In genomic region chr11:86578106-86578808, GRCm38 (mm10) we compare ENCODE assay signal across 8 mouse cellular contexts. TPM values are rescaled to one million over a fixed set of nuclear protein-coding genes. Genes with fewer than 3 reads are reported as not detected.
DNase-seq lines count a peak whose midpoint lies in the region; ATAC-seq and TF ChIP-seq lines count a peak whose summit lies in the region.

No protein-coding gene starts in this region.

- no peak overlapping the region for H3K4me2 ChIP-seq in heart, embryonic 12.5 days
- H3K4me2 ChIP-seq in lung, postnatal 0 days (replicated peaks; ENCODE audit: low read depth, low read length), result 0 out of 2 replicates have a peak overlapping the region, but pooled peaks have one; percentile 1
- H3K4me2 ChIP-seq in neural tube, embryonic 15.5 days, result no peak overlapping the region

- H3K4me1 ChIP-seq in heart, embryonic 12.5 days (replicated peaks), result peaks cover 54% of the 10 kb centered on the region
- H3K4me1 ChIP-seq in lung, postnatal 0 days (ENCODE audit: insufficient read depth, low read depth, low read length), result peaks cover 50% of the 10 kb centered on the region
- peaks cover 20% of the 10 kb centered on the region for H3K4me1 ChIP-seq in embryonic fibroblast, embryonic 13.5 days (ENCODE audit: control insufficient read depth, insufficient read depth, low read length)
- 0 out of 2 replicates have a peak, but pooled peaks cover 7% of the 10 kb centered on the region for H3K4me1 ChIP-seq in neural tube, embryonic 15.5 days

- TF ChIP-seq CTCF in lung, postnatal 0 days (IDR thresholded peaks at IDR 0.05), result no peak
- no peak for TF ChIP-seq CTCF in embryonic fibroblast, embryonic 13.5 days (IDR thresholded peaks at IDR 0.05; ENCODE audit: borderline replicate concordance, insufficient read depth, low read length)

- no peak for DNase-seq in heart, adult 8-10 months (ENCODE audit: low spot score)
- peak; percentile 47 for DNase-seq in lung, postnatal 0 days (ENCODE audit: low spot score)
- DNase-seq in lung, adult 18-20 months, result no peak
- no peak for DNase-seq in adrenal gland, postnatal 25 days
- no peak for DNase-seq in gastrocnemius, postnatal 25 days

- H3K36me3 ChIP-seq in heart, embryonic 12.5 days, result no peaks in the 10 kb centered on the region
- H3K36me3 ChIP-seq in lung, postnatal 0 days (ENCODE audit: insufficient read depth, low read length), result no peaks in the 10 kb centered on the region
- H3K36me3 ChIP-seq in neural tube, embryonic 15.5 days, result no peaks in the 10 kb centered on the region

- H3K27me3 ChIP-seq in heart, embryonic 12.5 days (replicated peaks), result no peaks in the 10 kb centered on the region
- no peaks in the 10 kb centered on the region for H3K27me3 ChIP-seq in lung, postnatal 0 days (replicated peaks; ENCODE audit: insufficient read depth, low read length)
- no peaks in the 10 kb centered on the region for H3K27me3 ChIP-seq in neural tube, embryonic 15.5 days (replicated peaks)

- no peak for TF ChIP-seq EP300 in lung, postnatal 0 days (IDR thresholded peaks at IDR 0.05)

- no peak overlapping the region for H3K4me3 ChIP-seq in heart, embryonic 12.5 days
- no peak overlapping the region for H3K4me3 ChIP-seq in lung, postnatal 0 days (ENCODE audit: low read depth, low read length)
- H3K4me3 ChIP-seq in embryonic fibroblast, embryonic 13.5 days (ENCODE audit: insufficient read depth, low read length), result no peak overlapping the region
- H3K4me3 ChIP-seq in neural tube, embryonic 15.5 days (replicated peaks), result no peak overlapping the region

- no peak overlapping the region for H3K9ac ChIP-seq in heart, embryonic 12.5 days
- 0 out of 2 replicates have a peak overlapping the region, but pooled peaks have one; percentile 23 for H3K9ac ChIP-seq in lung, postnatal 0 days (replicated peaks; ENCODE audit: low read depth)
- H3K9ac ChIP-seq in neural tube, embryonic 15.5 days (replicated peaks), result no peak overlapping the region

- WGBS in heart, embryonic 12.5 days, result 74% methylated on average over 6 of the region's 6 CpGs
- 52% methylated on average over 6 of the region's 6 CpGs for WGBS in lung, postnatal 0 days
- 87% methylated on average over 6 of the region's 6 CpGs for WGBS in neural tube, embryonic 15.5 days

- H3K27ac ChIP-seq in heart, embryonic 12.5 days (ENCODE audit: poor library complexity, severe bottlenecking), result peak overlapping the region; percentile 75
- peak overlapping the region; percentile 93 for H3K27ac ChIP-seq in lung, postnatal 0 days (ENCODE audit: low read length)
- H3K27ac ChIP-seq in embryonic fibroblast, embryonic 13.5 days (ENCODE audit: insufficient read depth, low read length), result peak overlapping the region; percentile 100
- 0 out of 2 replicates have a peak overlapping the region, but pooled peaks have one; percentile 23 for H3K27ac ChIP-seq in neural tube, embryonic 15.5 days (replicated peaks)

- no peaks in the 10 kb centered on the region for H3K9me3 ChIP-seq in heart, embryonic 12.5 days (replicated peaks)
- H3K9me3 ChIP-seq in lung, postnatal 0 days (ENCODE audit: low read length), result no peaks in the 10 kb centered on the region
- H3K9me3 ChIP-seq in neural tube, embryonic 15.5 days (replicated peaks), result no peaks in the 10 kb centered on the region

- TF ChIP-seq POLR2A in embryonic fibroblast, embryonic 13.5 days (IDR thresholded peaks at IDR 0.05; ENCODE audit: low read depth, low read length), result peak; percentile 52

- no peak for ATAC-seq in heart, embryonic 12.5 days (ENCODE audit: insufficient number of reproducible peaks, low FRiP score)
- no peak for ATAC-seq in lung, postnatal 0 days
- ATAC-seq in neural tube, embryonic 15.5 days (ENCODE audit: low FRiP score), result no peak

RNA-seq across cellular contexts. Expression of gene Tubd1, which starts 33.5 kb away (rescaled TPM):
- polyA plus RNA-seq in heart, embryonic 12.5 days (2016; fragmentation: Nextera tagmentation; extraction: Ambion mirVana), result 11.1 and 11.4 TPM in 2 replicates
- 1 to 10 TPM; 5.4 to 6.2 (median 5.8) TPM for total RNA-seq in heart, adult 8-10 months (2022)
- polyA plus RNA-seq in lung, postnatal 0 days (2015; fragmentation: Nextera tagmentation; extraction: Ambion mirVana), result 7.3 and 7.5 TPM in 2 replicates
- 6.4 and 8.2 TPM in 2 replicates for polyA plus RNA-seq in embryonic fibroblast, embryonic 13.5 days (2011; ENCODE audit: insufficient read length, low read depth, missing spikeins)
- 6.6 and 7.7 TPM in 2 replicates for polyA plus RNA-seq in neural tube, embryonic 15.5 days (2015; fragmentation: Nextera tagmentation; extraction: Ambion mirVana)
- 8.5 and 10.5 TPM in 2 replicates for total RNA-seq in adrenal gland, postnatal 25 days (2021)
- 1 to 10 TPM; 5.5 to 6.4 TPM for total RNA-seq in gastrocnemius, postnatal 25 days (2021)

RNA-seq across cellular contexts. Expression of gene Rps6kb1, which starts 33.7 kb away (rescaled TPM):
- polyA plus RNA-seq in heart, embryonic 12.5 days (2016; fragmentation: Nextera tagmentation; extraction: Ambion mirVana), result 56.8 and 57.1 TPM in 2 replicates
- 10 to 100 TPM; 16.5 to 24.5 (median 23.9) TPM for total RNA-seq in heart, adult 8-10 months (2022)
- polyA plus RNA-seq in lung, postnatal 0 days (2015; fragmentation: Nextera tagmentation; extraction: Ambion mirVana), result 35.5 and 35.6 TPM in 2 replicates
- polyA plus RNA-seq in embryonic fibroblast, embryonic 13.5 days (2011; ENCODE audit: insufficient read length, low read depth, missing spikeins), result 70.3 and 71.4 TPM in 2 replicates
- 55.9 and 58.2 TPM in 2 replicates for polyA plus RNA-seq in neural tube, embryonic 15.5 days (2015; fragmentation: Nextera tagmentation; extraction: Ambion mirVana)
- total RNA-seq in adrenal gland, postnatal 25 days (2021), result 41.3 and 44.1 TPM in 2 replicates
- 10 to 100 TPM; 19.0 to 20.2 TPM for total RNA-seq in gastrocnemius, postnatal 25 days (2021)

Comparison
In these comparisons a context has a peak if more than half of its experiments do, and no peak if none do; other contexts are left out.
1. H3K27ac ChIP-seq: peak in every context shown above with its lines; median percentile 100 in embryonic fibroblast, embryonic 13.5 days; 93 in lung, postnatal 0 days; 75 in heart, embryonic 12.5 days; 23 in neural tube, embryonic 15.5 days.